In genomic region chr15:85683716-85684115, GRCm38 (mm10) we compare ENCODE assay signal across 18 mouse cellular contexts. TPM values are rescaled to one million over a fixed set of nuclear protein-coding genes. Genes with fewer than 3 reads are reported as not detected.
DNase-seq lines count a peak whose midpoint lies in the region; ATAC-seq and TF ChIP-seq lines count a peak whose summit lies in the region.
"Had no signal": no experiment of that assay in that cellular context is flagged by ENCODE, and none has a peak within 500 bp of the region (broad histone marks: within the 10 kb centered on the region; RNA-seq: fewer than 3 reads in every experiment).

No protein-coding gene starts in this region.

- peak; percentile 14 for DNase-seq in gastrocnemius, adult 2 months
- DNase-seq in gastrocnemius, adult 18-20 months (ENCODE audit: low spot score), result no peak
- DNase-seq in liver, adult 2 months (ENCODE audit: extremely low read depth, low read depth, low spot score), result no peak
- peak; percentile 30 for DNase-seq in MN1 (ENCODE audit: low spot score)
- no peak for DNase-seq in thymus, postnatal 36 days
- DNase-seq in gastrocnemius, postnatal 10 days, result no peak
- DNase-seq: B cell, adult 2 months; cerebellum, adult 9-11 months; gastrocnemius, postnatal 25 days; left cerebral cortex, postnatal 4 days; thymus, postnatal 4 days had no signal

- no peaks in the 10 kb centered on the region for H3K27me3 ChIP-seq in liver, adult 2 months (ENCODE audit: control insufficient read depth, insufficient read depth, low read length)
- H3K27me3 ChIP-seq in liver, embryonic 12.5 days (replicated peaks), result peaks cover 21% of the 10 kb centered on the region
- no peaks in the 10 kb centered on the region for H3K27me3 ChIP-seq in neural tube, embryonic 15.5 days (replicated peaks)

- H3K27ac ChIP-seq in gastrocnemius, adult 2 months, result peak overlapping the region; percentile 96
- H3K27ac ChIP-seq in liver, adult 2 months (replicated peaks; ENCODE audit: insufficient read depth, low read depth, low read length), result peak overlapping the region; percentile 65
- H3K27ac ChIP-seq in liver, embryonic 12.5 days, result no peak overlapping the region
- H3K27ac ChIP-seq in neural tube, embryonic 15.5 days (replicated peaks), result peak overlapping the region; percentile 68
- H3K27ac ChIP-seq: liver, embryonic 14.5 days; macrophage; midbrain, embryonic 13.5 days had no signal

- H3K9ac ChIP-seq in liver, adult 2 months (ENCODE audit: low read depth, low read length), result peak overlapping the region; percentile 6; the same call in 1 of the 2 replicates
- H3K9ac ChIP-seq in liver, embryonic 12.5 days, result no peak overlapping the region
- no peak overlapping the region for H3K9ac ChIP-seq in neural tube, embryonic 15.5 days (replicated peaks)
- H3K9ac ChIP-seq: liver, embryonic 14.5 days; midbrain, embryonic 13.5 days had no signal

- H3K4me3 ChIP-seq in gastrocnemius, adult 2 months, result peak overlapping the region; percentile 64
- H3K4me3 ChIP-seq in liver, adult 2 months (ENCODE audit: insufficient read depth, low read depth, low read length), result no peak overlapping the region
- no peak overlapping the region for H3K4me3 ChIP-seq in liver, embryonic 12.5 days
- no peak overlapping the region for H3K4me3 ChIP-seq in neural tube, embryonic 15.5 days (replicated peaks)
- H3K4me3 ChIP-seq: midbrain, embryonic 13.5 days had no signal

- H3K79me2 ChIP-seq in liver, adult 2 months (ENCODE audit: control insufficient read depth, insufficient read depth, low read length), result peaks cover 73% of the 10 kb centered on the region

- intact Hi-C loops in gastrocnemius, adult 2 months (cut with DNase I), result no loop called here

- no peak for TF ChIP-seq POLR2A in liver, adult 2 months (IDR thresholded peaks at IDR 0.05; ENCODE audit: extremely low read depth, insufficient read depth, low read length)

- 96% methylated on average over 4 of the region's 4 CpGs for WGBS in liver, adult 2 months
- WGBS in liver, embryonic 12.5 days (ENCODE audit: insufficient replicate concordance), result 78% methylated on average over 4 of the region's 4 CpGs
- WGBS in neural tube, embryonic 15.5 days, result 91% methylated on average over 4 of the region's 4 CpGs

- no peak for TF ChIP-seq CTCF in gastrocnemius, adult 2 months (IDR thresholded peaks at IDR 0.05)
- no peak for TF ChIP-seq CTCF in liver, adult 2 months (IDR thresholded peaks at IDR 0.05; ENCODE audit: low read depth, low read length)

- no peak for ATAC-seq in liver, embryonic 12.5 days
- ATAC-seq in neural tube, embryonic 15.5 days (ENCODE audit: low FRiP score), result no peak
- ATAC-seq: intestine, postnatal 0 days; midbrain, embryonic 13.5 days had no signal

- H3K4me2 ChIP-seq in liver, embryonic 12.5 days, result no peak overlapping the region
- H3K4me2 ChIP-seq in neural tube, embryonic 15.5 days, result peak overlapping the region; percentile 36; the same call in 1 of the 2 replicates
- H3K4me2 ChIP-seq: heart, embryonic 11.5 days; midbrain, embryonic 13.5 days had no signal

- H3K4me1 ChIP-seq in liver, adult 2 months (ENCODE audit: control insufficient read depth, insufficient read depth, low read length), result peaks cover 21% of the 10 kb centered on the region
- no peaks in the 10 kb centered on the region for H3K4me1 ChIP-seq in liver, embryonic 12.5 days
- H3K4me1 ChIP-seq in neural tube, embryonic 15.5 days, result peaks cover 93% of the 10 kb centered on the region

- H3K9me3 ChIP-seq in liver, embryonic 12.5 days (replicated peaks), result no peaks in the 10 kb centered on the region
- no peaks in the 10 kb centered on the region for H3K9me3 ChIP-seq in neural tube, embryonic 15.5 days (replicated peaks)
- H3K9me3 ChIP-seq: midbrain, embryonic 13.5 days had no signal

- peaks cover 15% of the 10 kb centered on the region for H3K36me3 ChIP-seq in liver, adult 2 months (ENCODE audit: control insufficient read depth, insufficient read depth, low read length)
- H3K36me3 ChIP-seq in liver, embryonic 12.5 days, result no peaks in the 10 kb centered on the region
- peaks cover 26% of the 10 kb centered on the region; the same call in 1 of the 2 replicates for H3K36me3 ChIP-seq in neural tube, embryonic 15.5 days

RNA-seq across cellular contexts. Expression of gene Ppara, which starts 51.1 kb away (rescaled TPM):
- 10 to 100 TPM; 15.4 to 47.2 TPM for total RNA-seq in gastrocnemius, adult 2 months (2021)
- 10 to 100 TPM; 21.9 to 22.2 TPM for total RNA-seq in gastrocnemius, adult 18-20 months (2021)
- total RNA-seq in liver, adult 2 months (2014; rRNA removed), result 184 and 206 TPM in 2 replicates
- polyA plus RNA-seq in liver, adult 2 months (2012; rRNA removed), result 36.2 and 39.8 TPM in 2 replicates
- polyA plus RNA-seq in liver, embryonic 12.5 days (2016; fragmentation: Nextera tagmentation; extraction: Ambion mirVana), result 5.7 TPM in 2 replicates
- 1.5 and 2.0 TPM in 2 replicates for polyA plus RNA-seq in neural tube, embryonic 15.5 days (2015; fragmentation: Nextera tagmentation; extraction: Ambion mirVana)
- 1 to 10 TPM; 5.0 to 6.5 TPM for total RNA-seq in gastrocnemius, postnatal 10 days (2021)
- polyA plus RNA-seq: macrophage had no signal

Comparison
In these comparisons a context has a peak if more than half of its experiments do, and no peak if none do; other contexts are left out.
1. DNase-seq: peak in gastrocnemius, adult 2 months (single experiment) and MN1 (single experiment); none in gastrocnemius, adult 18-20 months (single experiment), liver, adult 2 months (single experiment), thymus, postnatal 36 days (0 of 2) and gastrocnemius, postnatal 10 days (single experiment).